Mouse (Mus musculus): ENCODE measurements around the gene Scel. TPM values are rescaled to one million over a fixed set of nuclear protein-coding genes. Genes with fewer than 3 reads are reported as not detected.
A peak's percentile ranks its signal among the peaks of the same experiment; 100 is the strongest.

The Scel gene
- total RNA-seq, 2 experiments from 2014 or later = 1.1 to 1.4 TPM

GRCm38 (mm10) chr14:103551921-103552320, 38.8 kb downstream of the Scel start:
- DNase-seq (ENCODE audit: low spot score in 2 of 2) = no peak
- intact Hi-C loops (cut with DNase I) = loop anchor here (5.0 kb wide), 2 partner anchors 100 to 475 kb away; partner anchors contain the start of gene Slain1

DNA sequence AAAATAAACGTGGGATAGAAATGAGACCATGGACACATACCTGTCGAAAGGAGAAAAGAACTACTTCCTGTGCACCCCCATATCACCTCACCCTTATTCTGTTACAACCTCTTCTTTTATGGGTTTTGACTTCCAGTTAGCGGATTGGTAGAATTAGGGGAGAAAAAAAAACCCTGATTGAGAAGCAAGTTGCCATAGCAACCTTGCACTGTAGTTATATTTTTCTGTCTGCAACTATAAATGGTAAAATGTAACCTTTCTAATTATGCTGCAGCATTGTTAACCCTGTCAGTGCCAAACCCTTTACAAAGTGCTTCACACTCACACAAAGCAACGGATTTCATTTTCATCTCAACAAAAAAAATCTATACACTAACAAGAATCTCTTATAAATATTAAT, 39.2 kb downstream of the Scel start:
- intact Hi-C loops (cut with DNase I) = loop anchor here (5.0 kb wide), 2 partner anchors 100 to 475 kb away; partner anchors contain the start of gene Slain1
- no peak for DNase-seq (ENCODE audit: low spot score in 2 of 2)

- no peak for DNase-seq (ENCODE audit: low spot score in 2 of 2)
- intact Hi-C loops (cut with DNase I) = no loop called here
Observed at GRCm38 (mm10) chr14:103556609-103557008, 43.5 kb downstream of the Scel start.

- no peak for DNase-seq (ENCODE audit: low spot score in 2 of 2)
- intact Hi-C loops (cut with DNase I) = no loop called here
Observed at GRCm38 (mm10) chr14:103561383-103562096, 48.4 kb downstream of the Scel start.

GRCm38 (mm10) chr14:103567957-103568356, 54.8 kb downstream of the Scel start:
- intact Hi-C loops (cut with DNase I) = no loop called here
- DNase-seq (ENCODE audit: low spot score in 2 of 2) = no peak

GRCm38 (mm10) chr14:103568433-103568832, 55.3 kb downstream of the Scel start:
- DNase-seq (ENCODE audit: low spot score in 2 of 2) = no peak
- intact Hi-C loops (cut with DNase I) = no loop called here

DNA sequence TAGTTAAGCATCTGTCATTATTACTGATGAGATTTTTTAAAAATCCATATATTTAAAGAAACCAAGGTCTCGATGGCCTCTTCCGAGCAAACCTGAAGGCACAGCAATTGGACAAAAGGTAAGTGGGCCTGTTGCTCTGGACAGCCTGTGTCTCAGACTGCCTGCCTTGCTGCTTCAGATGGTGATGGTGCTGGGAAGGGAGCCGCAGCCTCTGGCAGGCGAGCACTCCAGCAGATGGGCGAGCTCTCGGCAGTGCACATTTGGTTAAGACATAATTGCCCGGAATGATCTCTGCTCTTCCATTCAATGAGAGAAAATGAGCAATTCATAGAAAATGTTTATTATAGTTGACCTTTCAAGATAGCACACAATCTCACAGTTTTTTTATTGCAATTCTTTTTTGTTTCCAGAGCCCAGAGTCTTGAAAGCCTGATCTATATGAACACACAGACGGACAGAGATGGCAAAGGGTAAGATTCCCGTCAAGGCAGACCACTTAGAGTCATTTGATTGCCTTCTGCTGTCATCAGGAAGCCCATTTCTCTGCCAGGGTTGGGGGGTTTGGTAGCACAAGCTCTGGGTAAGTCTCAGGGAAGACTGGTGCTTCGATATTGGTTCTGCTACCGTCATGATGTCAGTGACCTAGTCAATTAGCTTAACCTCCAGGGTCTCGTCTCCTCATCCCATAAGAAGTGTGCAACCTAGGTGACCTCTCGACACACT, 58.6 kb downstream of the Scel start:
- intact Hi-C loops (cut with DNase I) = no loop called here
- DNase-seq (ENCODE audit: low spot score in 2 of 2) = peak in 1 of 2 experiments; percentile 36

DNA sequence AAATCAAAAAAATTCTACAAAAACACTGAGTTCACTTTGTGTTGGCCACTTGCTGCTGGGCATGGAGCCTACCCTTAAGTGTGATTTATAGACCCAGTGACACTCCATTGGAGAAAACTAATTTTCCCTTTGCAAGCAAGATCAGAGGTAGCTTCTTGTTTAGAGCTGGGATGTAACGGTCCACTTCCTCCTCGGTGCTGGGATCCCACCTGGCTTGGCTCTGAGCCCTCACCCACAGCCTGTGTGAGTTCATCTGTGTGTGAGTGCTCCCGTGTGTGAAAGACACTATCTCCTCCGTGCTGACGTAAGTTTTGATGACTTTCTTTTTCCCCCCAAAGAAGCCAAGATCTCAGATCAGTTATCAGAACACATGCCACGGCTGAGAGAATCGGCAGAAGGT, 62.7 kb downstream of the Scel start:
- no peak for DNase-seq (ENCODE audit: low spot score in 2 of 2)
- intact Hi-C loops (cut with DNase I) = no loop called here

- DNase-seq (ENCODE audit: low spot score in 2 of 2) = no peak
- intact Hi-C loops (cut with DNase I) = no loop called here
Observed at GRCm38 (mm10) chr14:103577011-103577410, 63.9 kb downstream of the Scel start.

GRCm38 (mm10) chr14:103586662-103587061, 73.5 kb downstream of the Scel start:
- no peak for DNase-seq (ENCODE audit: low spot score in 2 of 2)
- intact Hi-C loops (cut with DNase I) = no loop called here

GRCm38 (mm10) chr14:103587208-103587900, 74.2 kb downstream of the Scel start:
- DNase-seq (ENCODE audit: low spot score in 2 of 2) = no peak
- intact Hi-C loops (cut with DNase I) = no loop called here

DNA sequence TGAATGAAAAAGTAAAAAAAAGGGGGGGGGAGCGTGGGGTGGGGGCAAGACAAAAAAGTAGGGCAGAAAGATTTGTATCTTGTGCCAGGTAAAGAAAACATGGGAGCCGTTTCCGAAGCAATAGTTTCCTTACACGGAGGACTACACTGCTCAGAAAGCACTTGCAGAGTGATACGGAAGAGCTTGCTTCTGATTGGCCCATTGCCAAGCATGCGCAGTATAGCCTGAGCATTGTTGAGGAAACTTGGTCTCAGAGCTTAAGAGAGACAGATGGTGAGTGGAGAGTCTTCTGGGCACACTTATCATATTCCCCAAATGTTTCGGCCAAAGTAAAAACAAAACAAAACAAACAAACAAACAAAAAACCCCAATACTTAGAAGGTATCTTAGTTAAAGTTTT, 76.7 kb downstream of the Scel start:
- intact Hi-C loops (cut with DNase I) = no loop called here
- DNase-seq (ENCODE audit: low spot score in 2 of 2) = peak in 1 of 2 experiments; percentile 11

GRCm38 (mm10) chr14:103595870-103596269, 82.7 kb downstream of the Scel start:
- intact Hi-C loops (cut with DNase I) = no loop called here
- no peak for DNase-seq (ENCODE audit: low spot score in 2 of 2)

DNA sequence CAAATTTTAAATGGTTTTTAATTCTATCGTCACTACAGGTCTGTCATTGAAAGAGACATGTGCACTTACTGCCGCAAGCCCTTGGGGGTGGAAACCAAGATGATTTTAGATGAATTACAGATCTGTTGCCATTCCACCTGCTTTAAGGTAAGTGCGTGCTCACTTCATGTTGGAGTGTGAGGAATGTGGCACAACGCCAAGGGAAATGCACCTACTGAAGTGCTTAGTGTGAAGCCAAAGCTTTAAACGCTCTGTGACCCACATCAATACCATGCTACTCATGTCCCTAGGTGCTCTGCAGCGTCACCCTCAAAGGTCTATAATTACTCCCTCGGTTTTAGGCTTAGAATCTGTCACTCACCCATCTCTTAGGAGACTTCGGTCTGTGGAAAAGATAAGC, 94.9 kb downstream of the Scel start:
- DNase-seq (ENCODE audit: low spot score in 2 of 2) = no peak
- intact Hi-C loops (cut with DNase I) = no loop called here

- intact Hi-C loops (cut with DNase I) = no loop called here
- DNase-seq (ENCODE audit: low spot score in 2 of 2) = no peak
Observed at GRCm38 (mm10) chr14:103613573-103614271, 100.6 kb downstream of the Scel start.

DNA sequence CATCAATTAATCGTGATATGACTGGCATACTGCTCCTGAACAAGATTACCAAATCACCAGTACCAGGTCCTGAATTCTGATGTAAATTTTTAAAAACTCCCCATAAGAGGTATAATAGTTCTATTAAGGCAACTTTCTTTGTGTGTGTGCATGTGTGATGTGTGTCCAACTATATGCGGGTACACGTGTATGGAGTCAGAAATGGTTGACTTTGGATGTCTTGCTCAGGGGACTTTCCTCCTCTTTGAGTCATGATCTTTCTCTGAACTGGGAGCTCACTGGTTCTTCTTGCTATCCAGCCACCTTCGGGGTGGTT, 101.1 kb downstream of the Scel start:
- intact Hi-C loops (cut with DNase I) = no loop called here
- no peak for DNase-seq (ENCODE audit: low spot score in 2 of 2)

GRCm38 (mm10) chr14:103619756-103620155, 106.6 kb downstream of the Scel start:
- intact Hi-C loops (cut with DNase I) = no loop called here
- no peak for DNase-seq (ENCODE audit: low spot score in 2 of 2)

GRCm38 (mm10) chr14:103621207-103621606, 108.1 kb downstream of the Scel start:
- intact Hi-C loops (cut with DNase I) = no loop called here

GRCm38 (mm10) chr14:103626100-103626499, 113.0 kb downstream of the Scel start:
- intact Hi-C loops (cut with DNase I) = no loop called here
- no peak for DNase-seq (ENCODE audit: low spot score in 2 of 2)

More at GRCm38 (mm10) chr14:103621207-103621606, 108.1 kb downstream of the Scel start:
- no peak for DNase-seq (ENCODE audit: low spot score in 2 of 2)

Measured in left cerebral cortex, postnatal 36 days (tissue).